Mouse (Mus musculus) ES-E14 (cell line): Measurements from ENCODE around the gene Gopc. TPM values are rescaled to one million over a fixed set of nuclear protein-coding genes. Genes with fewer than 3 reads are reported as not detected.

ENCODE experiments used
- DNase-seq: peaks from one replicate; pipeline ENCODE4 v3.0.0-alpha.2; 2013; ENCODE audit warnings: low read depth, low spot score
- H3K27ac ChIP-seq: 2 replicates; pipeline ENCODE4 v1.5.1; 2012; ENCODE audit warnings: low read depth, mild to moderate bottlenecking, low read length, moderate library complexity, mixed read lengths; ENCODE audit not compliant: poor library complexity, insufficient read depth, severe bottlenecking
- H3K36me3 ChIP-seq: 2 replicates; pipeline ENCODE4 v1.6.1; 2012; ENCODE audit warnings: mild to moderate bottlenecking, low read length, moderate library complexity, mixed read lengths; ENCODE audit not compliant: control insufficient read depth, poor library complexity, insufficient read depth, severe bottlenecking
- H3K4me1 ChIP-seq, 2 experiments: fragments of 150-350 bp in 1 of 2; sonication (generic) in 1 of 2; 2 replicates each; pipeline ENCODE4 v1.6.1; 2012; ENCODE audit warnings: low read length in 2 of 2, mild to moderate bottlenecking in 1 of 2, mixed read lengths in 1 of 2; ENCODE audit not compliant: control insufficient read depth in 2 of 2, insufficient read depth in 2 of 2, poor library complexity in 1 of 2
- H3K4me3 ChIP-seq, 2 experiments: fragments of 150-350 bp in 1 of 2; sonication (generic) in 1 of 2; 2 replicates each; pipeline ENCODE4 v1.5.1; 2012; ENCODE audit warnings: low read length in 2 of 2, low read depth in 1 of 2, mild to moderate bottlenecking in 1 of 2, mixed read lengths in 1 of 2; ENCODE audit not compliant: insufficient read depth in 1 of 2, poor library complexity in 1 of 2, severe bottlenecking in 1 of 2
- H3K9ac ChIP-seq: 2 replicates; pipeline ENCODE4 v1.6.1; 2012; ENCODE audit warnings: low read depth, mild to moderate bottlenecking, low read length, mixed read lengths; ENCODE audit not compliant: poor library complexity, insufficient read depth, severe bottlenecking
- H3K9me3 ChIP-seq: fragments of 150-350 bp; sonication (generic); 2 replicates; pipeline ENCODE4 v1.6.1; 2012; ENCODE audit warnings: low read depth, mild to moderate bottlenecking, low read length; ENCODE audit not compliant: control insufficient read depth, insufficient read depth
- CHD2 ChIP-seq: IDR thresholded peaks from 2 replicates; pipeline ENCODE4 v1.6.1; 2014; ENCODE audit warnings: mild to moderate bottlenecking, low read depth, low read length, inconsistent platforms
- HCFC1 ChIP-seq: IDR thresholded peaks from 2 replicates; pipeline ENCODE4 v1.6.1; 2012; ENCODE audit warnings: low read length, inconsistent platforms, borderline replicate concordance; ENCODE audit not compliant: insufficient read depth
- MAFK ChIP-seq: IDR thresholded peaks from 2 replicates; pipeline ENCODE4 v1.6.1; 2014; ENCODE audit warnings: mild to moderate bottlenecking, low read depth, low read length, inconsistent platforms; ENCODE audit not compliant: insufficient read depth
- ZC3H11A ChIP-seq: IDR thresholded peaks from 2 replicates; pipeline ENCODE4 v1.6.1; 2012; ENCODE audit warnings: low read depth, mild to moderate bottlenecking, inconsistent platforms, low read length, borderline replicate concordance
- ZNF384 ChIP-seq: IDR thresholded peaks from 2 replicates; pipeline ENCODE4 v1.6.1; 2012; ENCODE audit warnings: low read depth, low read length, inconsistent platforms
- in situ Hi-C, 2 experiments: fragments of 600-800 bp; cut with MboI; formaldehyde crosslinking; loops; one replicate each; pipeline ENCODE4 v1.15.1; 2025; ENCODE audit warnings: low sequenced_read_pairs in 2 of 2, inconsistent platforms in 1 of 2; ENCODE audit not compliant: unreplicated experiment in 2 of 2
- total RNA-seq: library from RNA; depleted of rRNA; stranded (reverse); fragments of 300-350 nt; gene quantifications from 2 replicates; pipeline ENCODE4 v1.2.3, GENCODE M21; 2012

Gene Gopc
- total RNA-seq, 1 experiment, result 9.1 TPM

DNA sequence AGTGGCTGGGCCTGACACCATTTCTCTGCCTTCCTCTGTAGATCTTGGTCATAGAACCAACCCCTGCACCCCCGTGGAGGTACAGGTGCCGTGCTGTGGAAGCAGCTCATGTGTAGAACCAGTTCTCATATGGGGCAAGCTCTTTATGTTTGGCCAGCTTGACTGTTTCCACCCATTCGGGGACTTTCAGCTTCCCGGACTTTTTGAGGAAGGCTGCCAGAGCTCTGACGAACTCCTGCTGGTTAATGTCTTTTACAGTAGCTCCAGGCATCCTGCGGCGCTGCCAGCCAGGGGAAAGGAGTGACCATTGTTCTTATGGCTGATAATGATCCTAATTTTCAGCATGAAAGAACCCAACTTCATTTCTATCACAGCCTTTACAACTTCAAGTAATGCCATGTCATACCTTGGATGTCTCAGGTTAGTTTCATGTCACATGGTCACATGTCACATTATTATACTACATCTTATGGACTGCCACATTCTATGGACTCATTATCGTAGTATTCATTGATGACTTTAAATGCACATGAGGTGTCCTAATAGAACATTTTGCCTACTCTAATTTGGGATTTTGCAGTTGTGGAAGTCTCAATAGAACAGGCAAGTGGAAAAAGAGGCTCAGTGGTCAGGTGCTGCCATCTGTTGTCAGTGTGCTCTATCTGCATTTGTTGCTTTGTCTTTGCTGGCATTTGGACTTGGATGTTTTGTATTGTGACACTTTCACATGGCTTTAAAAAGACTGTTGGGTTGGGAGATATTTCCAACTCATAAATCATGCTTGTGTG is 3.1 kb upstream of the Gopc start:
- DNase-seq, result peak; percentile 39
- Histone ChIP-seq H3K9me3 (no peaks in the 10 kb centered on the region), H3K36me3 (no peaks in the 10 kb centered on the region), H3K27ac (no peak overlapping the region), H3K4me3 (no peak overlapping the region), H3K9ac (no peak overlapping the region), H3K4me1 (peaks cover 0 to 6% of the 10 kb centered on the region in 2 experiments; a peak in 1 of 4 replicates)
- TF ChIP-seq MAFK, result no peak
- peak; percentile 98 for TF ChIP-seq ZC3H11A
- in situ Hi-C loops, result loop anchor here (10.0 to 25.0 kb wide), 3 partner anchors 170 to 598 kb away; no protein-coding TSS in a partner anchor

DNA sequence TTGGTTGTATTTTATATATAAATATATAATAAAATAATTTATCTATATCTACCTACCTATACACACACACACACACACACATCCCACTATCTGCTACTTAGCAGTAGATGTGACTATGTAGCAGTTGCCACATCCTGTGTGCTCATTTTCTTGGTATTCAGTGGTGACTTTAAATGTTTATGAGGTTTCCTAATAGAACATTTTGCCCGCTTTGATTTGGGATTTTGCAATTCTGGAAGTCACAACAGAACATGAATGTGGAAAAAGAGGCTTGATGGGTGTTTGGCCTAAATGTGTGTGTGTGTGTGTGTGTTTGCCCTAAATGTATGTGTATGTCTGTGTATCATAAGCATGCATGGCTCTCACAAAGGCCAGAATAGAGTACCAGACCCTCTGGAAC is 1.6 kb upstream of the Gopc start:
- H3K4me1 ChIP-seq, result peaks cover 0 to 6% of the 10 kb centered on the region in 2 experiments; a peak in 1 of 4 replicates
- TF ChIP-seq ZNF384 (no peak), HCFC1 (no peak), CHD2 (no peak), MAFK (no peak), ZC3H11A (no peak)
- no peak overlapping the region for H3K4me3 ChIP-seq
- H3K27ac ChIP-seq, result no peak overlapping the region
- H3K36me3 ChIP-seq, result no peaks in the 10 kb centered on the region
- no peak overlapping the region for H3K9ac ChIP-seq
- H3K9me3 ChIP-seq, result no peaks in the 10 kb centered on the region
- no peak for DNase-seq
- in situ Hi-C loops, result loop anchor here (10.0 to 25.0 kb wide), 3 partner anchors 169 to 596 kb away; no protein-coding TSS in a partner anchor

DNA sequence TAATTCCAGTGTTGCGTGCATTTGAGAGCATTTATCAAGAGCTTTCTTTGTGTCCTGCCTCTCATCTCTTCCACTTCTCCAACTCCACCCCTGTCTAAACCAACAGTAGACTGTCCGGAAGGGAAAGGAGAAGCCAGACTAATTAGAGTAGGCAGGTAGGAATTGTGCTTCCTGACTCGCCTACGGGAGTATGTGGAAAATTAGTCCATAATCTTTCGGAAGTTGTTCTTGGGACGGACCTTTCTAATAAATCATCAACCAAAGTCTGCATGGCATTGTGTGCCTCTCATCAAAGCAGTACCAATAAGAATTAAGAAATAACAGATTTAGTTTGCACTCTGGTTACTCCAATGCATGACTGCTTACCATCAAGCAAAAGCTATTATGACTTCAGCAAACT is 1.1 kb upstream of the Gopc start:
- Histone ChIP-seq H3K9ac (peak overlapping the region; percentile 30; the same call in 1 of the 2 replicates), H3K9me3 (no peaks in the 10 kb centered on the region), H3K27ac (no peak overlapping the region), H3K4me3 (no peak overlapping the region), H3K4me1 (peaks cover 0 to 6% of the 10 kb centered on the region in 2 experiments; a peak in 1 of 4 replicates), H3K36me3 (no peaks in the 10 kb centered on the region)
- in situ Hi-C loops, result loop anchor here (10.0 to 25.0 kb wide), 3 partner anchors 168 to 596 kb away; no protein-coding TSS in a partner anchor
- DNase-seq, result no peak
- TF ChIP-seq ZC3H11A (no peak), ZNF384 (no peak), MAFK (no peak), HCFC1 (no peak), CHD2 (no peak)

DNA sequence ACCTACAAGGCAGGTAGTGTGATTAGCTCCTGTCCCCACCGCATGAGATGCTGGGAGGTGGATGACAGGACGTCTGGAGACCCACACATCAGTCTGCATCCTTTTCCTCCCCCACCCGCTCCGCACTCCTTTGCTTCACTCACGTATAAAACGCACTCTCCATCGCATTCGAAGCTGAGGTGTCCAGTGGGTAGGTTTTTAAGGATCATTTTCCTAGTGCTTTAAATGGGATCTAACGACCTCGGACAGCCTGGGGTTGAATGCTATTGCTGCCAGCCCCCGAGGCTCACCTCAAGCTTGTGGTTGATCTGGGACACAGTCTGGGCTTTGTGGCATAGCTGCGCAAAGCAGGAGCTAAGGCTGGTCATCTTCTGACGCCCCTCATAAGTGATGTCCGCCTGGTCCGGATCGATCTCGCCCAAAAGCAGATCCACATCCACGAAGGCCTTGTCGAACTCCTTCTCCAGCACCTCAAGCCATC is 563 bp downstream of the Gopc start:
- Histone ChIP-seq H3K9me3 (no peaks in the 10 kb centered on the region), H3K4me1 (peaks cover 0 to 6% of the 10 kb centered on the region in 2 experiments; a peak in 1 of 4 replicates), H3K9ac (peak overlapping the region; percentile 92), H3K4me3 (peak overlapping the region; percentile 75 to 99), H3K36me3 (no peaks in the 10 kb centered on the region), H3K27ac (0 out of 2 replicates have a peak overlapping the region, but pooled peaks have one; percentile 36)
- peak; percentile 19 for DNase-seq
- in situ Hi-C loops, result loop anchor here (10.0 to 25.0 kb wide), 3 partner anchors 167 to 594 kb away; no protein-coding TSS in a partner anchor
- TF ChIP-seq HCFC1, result no peak
- no peak for TF ChIP-seq CHD2
- no peak for TF ChIP-seq ZC3H11A
- no peak for TF ChIP-seq MAFK
- no peak for TF ChIP-seq ZNF384
